Mouse (Mus musculus): ENCODE results near the gene Immp1l. TPM values are rescaled to one million over a fixed set of nuclear protein-coding genes. Genes with fewer than 3 reads are reported as not detected.
A peak's percentile ranks its signal among the peaks of the same experiment; 100 is the strongest.

Gene Immp1l
- total RNA-seq, 1 experiment: 25.8 TPM

DNA sequence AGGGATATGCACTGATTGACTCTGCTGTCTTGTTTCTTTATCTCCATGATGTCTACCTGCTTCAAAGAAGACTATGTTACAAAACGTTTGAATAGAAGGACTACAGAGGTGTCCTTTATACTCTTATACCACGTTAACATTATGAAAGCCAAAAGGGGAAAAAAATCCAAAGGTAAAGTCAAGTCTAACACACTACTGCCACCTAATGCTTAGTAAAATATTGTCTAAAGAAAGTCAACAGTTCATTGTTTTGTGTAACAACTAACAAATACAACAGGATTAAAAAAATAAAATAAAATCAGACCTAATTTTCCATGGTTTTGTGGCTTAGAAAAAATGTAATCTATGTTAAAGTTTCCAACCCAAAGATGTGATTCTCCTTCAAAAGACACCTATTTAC is 83.6 kb downstream of the Immp1l start:
- no peak overlapping the region for H3K9ac ChIP-seq (ENCODE audit: insufficient read depth, low read depth, low read length, poor library complexity, severe bottlenecking)
- DNase-seq (ENCODE audit: low read depth, low spot score): no peak
- no peak for TF ChIP-seq ZC3H11A (IDR thresholded peaks at IDR 0.05; ENCODE audit: borderline replicate concordance, low read depth, low read length)
- TF ChIP-seq HCFC1 (IDR thresholded peaks at IDR 0.05; ENCODE audit: borderline replicate concordance, insufficient read depth, low read length): no peak
- no peak for TF ChIP-seq CHD2 (IDR thresholded peaks at IDR 0.05; ENCODE audit: low read depth, low read length)
- no peak for TF ChIP-seq MAFK (IDR thresholded peaks at IDR 0.05; ENCODE audit: insufficient read depth, low read depth, low read length)
- TF ChIP-seq ZNF384 (IDR thresholded peaks at IDR 0.05; ENCODE audit: low read depth, low read length): no peak
- H3K27ac ChIP-seq (ENCODE audit: insufficient read depth, low read depth, low read length, poor library complexity, severe bottlenecking): no peak overlapping the region
- no peaks in the 10 kb centered on the region for H3K36me3 ChIP-seq (ENCODE audit: control insufficient read depth, insufficient read depth, low read length, poor library complexity, severe bottlenecking)
- peaks cover 0 to 3% of the 10 kb centered on the region in 2 experiments; a peak in 2 of 4 replicates for H3K4me1 ChIP-seq (ENCODE audit: control insufficient read depth in 2 of 2, insufficient read depth in 2 of 2, low read length in 2 of 2, poor library complexity in 1 of 2)
- H3K9me3 ChIP-seq (ENCODE audit: control insufficient read depth, insufficient read depth, low read depth, low read length): no peaks in the 10 kb centered on the region
- H3K4me3 ChIP-seq (ENCODE audit: insufficient read depth in 1 of 2, low read depth in 1 of 2, low read length in 2 of 2, poor library complexity in 1 of 2, severe bottlenecking in 1 of 2): no peak overlapping the region
- in situ Hi-C loops (cut with MboI; ENCODE audit: low sequenced_read_pairs in 2 of 2, unreplicated experiment in 2 of 2): no loop called here

DNA sequence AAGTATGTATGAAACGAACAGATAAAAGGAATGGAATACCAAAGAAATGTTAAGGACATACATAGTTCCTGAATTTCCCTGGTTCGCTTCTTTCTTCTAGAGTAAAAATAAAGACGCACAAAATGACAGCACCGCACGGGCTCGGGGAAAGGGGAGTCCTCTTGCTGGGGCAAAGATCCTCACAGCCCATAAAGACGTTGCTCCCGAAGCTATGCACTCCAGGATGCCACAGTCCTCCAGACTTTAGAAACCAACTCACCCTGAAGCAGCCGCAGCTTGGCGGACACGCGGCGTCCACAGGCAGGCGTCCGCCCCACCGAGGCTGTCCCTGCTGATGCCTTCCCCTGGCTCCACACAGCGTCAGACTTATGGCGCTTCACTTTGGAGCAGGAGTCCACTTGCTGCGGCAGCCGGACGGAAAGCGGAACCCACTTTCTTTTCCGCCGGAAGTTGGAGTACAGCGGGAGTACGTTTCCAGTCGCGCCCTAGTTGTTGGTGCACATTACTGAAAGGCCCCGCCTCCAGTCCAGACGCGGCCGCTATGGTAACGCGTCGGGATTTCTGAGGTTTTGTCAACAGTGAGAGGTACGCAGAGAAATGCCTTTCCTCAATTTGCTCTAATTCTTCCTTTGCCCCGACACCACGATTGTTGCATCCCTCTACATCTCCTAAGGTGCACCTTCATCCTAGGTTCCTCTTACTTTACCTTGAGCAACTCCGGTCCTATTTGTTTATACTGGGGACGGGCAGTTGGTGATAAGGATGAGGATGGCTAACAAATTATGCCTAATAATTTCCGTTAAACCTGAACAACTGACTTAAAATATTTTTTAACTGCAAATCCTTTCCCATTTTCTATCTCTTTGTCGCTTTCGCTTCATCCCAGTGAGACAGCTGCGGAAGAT is 98.6 kb downstream of the Immp1l start, which contains the start of gene Dnajc24:
TSS of gene Dnajc24 (minus strand) at position 715 of the 905 bp plus-strand sequence.
- peak; percentile 79 for DNase-seq (ENCODE audit: low read depth, low spot score)
- TF ChIP-seq HCFC1 (IDR thresholded peaks at IDR 0.05; ENCODE audit: borderline replicate concordance, insufficient read depth, low read length): peak; percentile 82
- no peak for TF ChIP-seq MAFK (IDR thresholded peaks at IDR 0.05; ENCODE audit: insufficient read depth, low read depth, low read length)
- Histone ChIP-seq H3K4me3 (ENCODE audit: insufficient read depth in 1 of 2, low read depth in 1 of 2, low read length in 2 of 2, poor library complexity in 1 of 2, severe bottlenecking in 1 of 2) (peak within 1 kb of the TSS; percentile 96 to 97), H3K9me3 (ENCODE audit: control insufficient read depth, insufficient read depth, low read depth, low read length) (no peaks in the 10 kb centered on the region), H3K27ac (ENCODE audit: insufficient read depth, low read depth, low read length, poor library complexity, severe bottlenecking) (peak within 1 kb of the TSS; percentile 44; the same call in 1 of the 2 replicates), H3K9ac (ENCODE audit: insufficient read depth, low read depth, low read length, poor library complexity, severe bottlenecking) (peak within 1 kb of the TSS; percentile 90), H3K4me1 (ENCODE audit: control insufficient read depth in 2 of 2, insufficient read depth in 2 of 2, low read length in 2 of 2, poor library complexity in 1 of 2) (no peaks in the 10 kb centered on the region), H3K36me3 (ENCODE audit: control insufficient read depth, insufficient read depth, low read length, poor library complexity, severe bottlenecking) (no peaks in the 10 kb centered on the region)
- in situ Hi-C loops (cut with MboI; ENCODE audit: low sequenced_read_pairs in 2 of 2, unreplicated experiment in 2 of 2): no loop called here

- Histone ChIP-seq H3K9ac (ENCODE audit: insufficient read depth, low read depth, low read length, poor library complexity, severe bottlenecking) (no peak overlapping the region), H3K36me3 (ENCODE audit: control insufficient read depth, insufficient read depth, low read length, poor library complexity, severe bottlenecking) (no peaks in the 10 kb centered on the region), H3K4me1 (ENCODE audit: control insufficient read depth in 2 of 2, insufficient read depth in 2 of 2, low read length in 2 of 2, poor library complexity in 1 of 2) (no peaks in the 10 kb centered on the region), H3K9me3 (ENCODE audit: control insufficient read depth, insufficient read depth, low read depth, low read length) (no peaks in the 10 kb centered on the region), H3K4me3 (ENCODE audit: insufficient read depth in 1 of 2, low read depth in 1 of 2, low read length in 2 of 2, poor library complexity in 1 of 2, severe bottlenecking in 1 of 2) (no peak overlapping the region), H3K27ac (ENCODE audit: insufficient read depth, low read depth, low read length, poor library complexity, severe bottlenecking) (no peak overlapping the region)
- in situ Hi-C loops (cut with MboI; ENCODE audit: low sequenced_read_pairs in 2 of 2, unreplicated experiment in 2 of 2): no loop called here
- TF ChIP-seq HCFC1 (IDR thresholded peaks at IDR 0.05; ENCODE audit: borderline replicate concordance, insufficient read depth, low read length): no peak
- no peak for TF ChIP-seq ZC3H11A (IDR thresholded peaks at IDR 0.05; ENCODE audit: borderline replicate concordance, low read depth, low read length)
- no peak for TF ChIP-seq ZNF384 (IDR thresholded peaks at IDR 0.05; ENCODE audit: low read depth, low read length)
- TF ChIP-seq CHD2 (IDR thresholded peaks at IDR 0.05; ENCODE audit: low read depth, low read length): no peak
- no peak for TF ChIP-seq MAFK (IDR thresholded peaks at IDR 0.05; ENCODE audit: insufficient read depth, low read depth, low read length)
- no peak for DNase-seq (ENCODE audit: low read depth, low spot score)
Observed at GRCm38 (mm10) chr2:106008415-106008814, 104.0 kb downstream of the Immp1l start.

Other genes starting within 250 kb of the Immp1l start
- gene Pax6, start 235.7 kb upstream of the Immp1l start, total RNA-seq (2012; rRNA removed): 4.3 and 7.1 TPM in 2 replicates
- 10.9 and 15.6 TPM in 2 replicates for gene Elp4, start 74 bp upstream of the Immp1l start, total RNA-seq (2012; rRNA removed)
- 32.2 and 33.1 TPM in 2 replicates for gene Dnajc24, start 98.9 kb downstream of the Immp1l start, total RNA-seq (2012; rRNA removed)

Data from ES-E14 (cell line).